Mouse (Mus musculus): ENCODE data around the gene Ppfia2.

The Ppfia2 gene

GRCm38 (mm10) chr10:106924334-106924733, 454.2 kb downstream of the Ppfia2 start:
- DNase-seq = no peak

DNA sequence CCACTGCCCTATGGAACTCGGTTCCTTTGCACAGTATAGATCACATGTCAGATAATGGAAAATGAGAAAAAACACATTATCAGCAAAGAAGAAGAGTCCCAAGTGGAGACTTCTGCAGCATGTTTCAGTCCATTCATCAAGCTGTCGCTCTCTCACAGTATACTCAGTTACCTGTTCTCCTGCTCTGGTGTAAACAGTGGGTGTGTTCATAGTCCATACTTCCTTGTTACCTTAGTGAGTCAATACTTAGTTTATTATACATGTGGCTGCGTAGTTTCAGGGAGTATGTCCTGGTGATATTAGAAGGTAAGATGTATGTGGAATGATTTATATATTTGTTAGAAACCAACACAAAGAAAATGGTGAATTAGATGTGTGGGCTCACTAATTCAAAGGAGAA, 454.7 kb downstream of the Ppfia2 start:
- no peak for DNase-seq

DNA sequence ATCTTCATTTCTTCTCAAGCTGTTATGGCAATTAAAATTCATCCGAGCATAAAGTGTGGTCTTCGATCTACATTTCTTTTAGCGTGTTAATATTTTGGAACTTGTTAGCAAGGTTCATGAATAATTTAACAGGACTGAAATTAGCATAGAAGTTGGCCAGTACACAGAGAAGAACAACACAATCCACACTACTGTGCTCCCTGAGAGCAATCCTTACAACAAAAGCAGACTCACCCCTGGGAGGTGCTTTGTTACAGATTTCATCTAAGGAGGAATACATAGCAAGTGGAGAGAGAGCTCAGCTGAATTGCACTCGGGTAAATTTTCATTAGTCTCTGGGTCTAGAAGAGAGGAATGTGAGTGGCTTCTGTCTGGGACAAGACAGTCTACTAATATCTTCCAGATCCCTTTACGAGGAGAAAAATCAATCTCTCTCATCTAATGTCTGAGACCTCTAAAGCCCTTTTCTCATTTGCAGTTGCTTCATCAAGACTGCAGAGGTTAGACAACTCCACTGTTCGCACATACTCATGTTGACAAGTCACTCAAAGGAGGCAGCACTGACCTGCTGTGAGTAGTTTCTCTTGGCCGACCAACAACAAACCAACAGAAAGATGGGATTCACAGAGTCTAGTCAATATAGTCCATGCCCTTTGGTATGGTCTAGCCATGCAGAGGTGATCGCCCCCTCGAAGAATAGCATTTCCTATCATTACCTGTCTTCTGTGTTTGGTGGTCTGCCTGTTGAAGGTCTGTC, 458.6 kb downstream of the Ppfia2 start:
- no peak for DNase-seq

DNA sequence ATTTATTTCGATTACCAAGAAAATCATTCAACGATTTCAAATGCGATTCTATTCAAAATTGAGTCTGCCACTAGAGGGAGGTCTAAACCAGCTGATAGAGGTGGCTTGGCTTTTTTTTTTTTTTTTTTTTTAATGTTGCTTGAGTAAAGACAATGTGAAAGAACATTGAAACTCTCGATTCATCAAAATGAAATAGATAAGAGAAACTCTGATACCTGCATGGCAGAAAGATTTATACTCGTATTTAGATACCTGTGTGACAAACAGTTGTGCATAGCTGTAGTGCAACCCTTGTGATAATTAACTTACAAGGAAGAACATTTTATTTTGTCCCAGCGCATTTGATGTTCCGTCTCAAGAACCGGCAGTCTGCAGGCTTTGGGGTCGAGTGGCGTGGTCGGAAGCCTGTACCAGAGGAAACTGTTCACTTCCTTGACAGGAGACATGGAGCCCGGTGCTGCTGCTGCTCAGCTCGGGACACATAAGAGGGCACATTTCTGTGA, 462.5 kb downstream of the Ppfia2 start:
- peak; percentile 48 for DNase-seq

DNA sequence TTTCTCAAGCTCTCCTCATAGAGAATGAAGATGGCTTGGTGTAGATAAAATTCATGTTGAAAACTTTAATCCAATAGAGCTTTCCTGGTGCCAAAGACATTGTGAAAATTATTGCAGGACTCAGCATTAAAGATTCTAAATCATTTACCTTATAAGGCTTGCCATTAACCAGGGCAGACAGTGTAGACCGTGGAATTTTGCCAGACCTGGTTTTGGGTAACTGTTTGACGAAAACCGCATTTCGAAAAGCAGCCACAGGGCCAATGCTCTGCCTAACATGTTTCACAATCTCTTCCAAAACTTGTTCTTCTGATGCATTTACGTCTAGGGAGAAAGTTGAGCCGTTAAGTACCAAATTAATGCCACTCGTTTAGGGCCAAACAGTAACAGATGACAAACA, 466.9 kb downstream of the Ppfia2 start:
- no peak for DNase-seq

GRCm38 (mm10) chr10:106938851-106939250, 468.7 kb downstream of the Ppfia2 start:
- DNase-seq = no peak

DNA sequence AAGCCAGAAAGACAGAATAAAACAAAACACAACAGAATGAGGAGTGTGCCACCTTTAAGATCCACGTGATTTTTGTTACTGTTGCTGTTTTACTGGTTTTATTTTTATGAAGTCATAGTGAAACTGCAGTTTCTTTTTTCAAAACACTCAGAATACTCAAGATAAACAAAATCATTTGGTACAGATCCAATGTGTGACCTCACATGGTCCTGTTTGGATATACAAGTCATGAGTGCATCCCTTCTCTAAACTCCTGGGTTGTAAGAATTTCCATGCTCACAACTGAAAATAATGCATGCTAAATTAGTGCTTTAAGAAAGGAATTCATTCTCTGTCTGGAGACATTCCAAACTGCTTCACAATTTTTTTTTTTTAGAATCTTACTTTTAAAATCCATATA, 469.3 kb downstream of the Ppfia2 start:
- DNase-seq = no peak

DNA sequence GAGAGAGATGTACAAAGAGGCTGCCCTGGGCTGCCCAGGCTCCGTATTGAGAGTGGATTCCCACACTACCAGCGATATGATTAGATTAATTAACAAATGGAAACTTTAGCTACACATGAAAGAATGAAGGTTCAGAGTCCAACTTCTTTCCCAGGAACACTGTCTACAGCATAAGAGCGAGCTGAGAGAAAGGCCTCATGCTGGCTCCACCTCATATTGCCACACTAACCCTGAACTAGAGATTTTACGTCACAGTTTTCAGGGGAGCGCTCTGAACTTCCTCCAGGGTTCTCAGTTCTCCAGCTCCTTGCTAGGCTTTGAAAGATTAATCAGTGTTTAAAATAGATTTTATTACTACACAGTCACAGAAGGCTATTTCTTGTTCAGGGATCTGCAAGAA, 471.2 kb downstream of the Ppfia2 start:
- DNase-seq = no peak

- DNase-seq = no peak
Measured at GRCm38 (mm10) chr10:106959026-106959425, 488.9 kb downstream of the Ppfia2 start.

DNA sequence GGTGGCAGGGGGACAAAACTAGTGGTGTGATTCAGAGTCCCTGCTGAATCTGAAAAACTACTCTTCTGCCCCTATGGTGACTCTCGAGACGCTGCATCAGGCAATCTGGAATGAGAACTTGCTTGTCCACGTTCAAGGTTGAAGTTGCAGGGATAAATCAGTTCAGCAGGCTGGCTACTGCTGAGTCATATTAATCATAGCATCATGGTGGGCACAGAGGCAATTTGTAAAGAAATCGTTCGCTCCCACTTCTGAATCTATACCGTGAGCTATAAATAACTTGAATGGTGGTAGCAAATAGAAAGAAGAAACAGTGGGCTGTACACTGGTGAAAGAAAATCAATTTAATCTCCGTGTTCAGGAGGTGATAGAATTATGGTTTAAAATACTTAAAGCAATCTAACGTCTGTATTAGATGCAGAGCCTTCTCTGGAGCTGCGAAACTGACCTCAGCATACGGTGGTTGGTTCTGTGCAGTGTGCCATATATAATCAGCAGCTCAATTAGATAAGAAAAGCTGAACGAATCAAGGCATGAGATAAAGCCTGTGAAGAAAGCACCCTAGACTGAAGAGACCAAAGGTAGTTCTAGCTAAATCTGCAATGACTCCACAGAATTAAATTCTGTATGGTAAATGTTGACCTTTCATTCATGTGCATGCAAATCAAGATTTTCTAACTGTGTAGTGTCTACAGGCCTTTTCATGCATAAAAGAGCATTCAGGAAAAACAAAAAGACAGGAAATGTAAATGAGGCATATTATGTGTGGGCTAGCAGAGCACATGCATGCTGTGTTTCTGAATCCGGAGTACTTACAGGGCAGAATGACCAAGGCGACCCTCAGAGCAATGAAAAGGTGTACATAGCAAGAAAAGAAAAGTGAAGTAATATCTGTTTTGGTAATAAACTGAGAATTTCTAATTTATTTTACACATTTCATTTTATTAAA, 505.3 kb downstream of the Ppfia2 start:
- no peak for DNase-seq
